7 mouse cellular contexts compared by ENCODE assay signal in genomic region chr5:24576801-24577182, GRCm38 (mm10). TPM values are rescaled to one million over a fixed set of nuclear protein-coding genes. Genes with fewer than 3 reads are reported as not detected.
DNase-seq lines count a peak whose midpoint lies in the region; ATAC-seq lines count a peak whose summit lies in the region.

No protein-coding gene starts in this region.

- H3K27ac ChIP-seq in embryonic facial prominence, embryonic 11.5 days (replicated peaks; ENCODE audit: low read depth, low read length), result peak overlapping the region; percentile 73
- peak overlapping the region; percentile 74 for H3K27ac ChIP-seq in hindbrain, embryonic 16.5 days (ENCODE audit: low read depth, low read length)
- H3K27ac ChIP-seq in midbrain, embryonic 12.5 days (replicated peaks), result peak overlapping the region; percentile 77

- no peaks in the 10 kb centered on the region for H3K9me3 ChIP-seq in embryonic facial prominence, embryonic 11.5 days (replicated peaks; ENCODE audit: control insufficient read depth, low read length)
- no peaks in the 10 kb centered on the region for H3K9me3 ChIP-seq in hindbrain, embryonic 16.5 days (ENCODE audit: control insufficient read depth, low read length)
- H3K9me3 ChIP-seq in midbrain, embryonic 12.5 days, result no peaks in the 10 kb centered on the region

- under 1% methylated on average over 32 of the region's 32 CpGs for WGBS in embryonic facial prominence, embryonic 11.5 days
- WGBS in hindbrain, embryonic 16.5 days, result under 1% methylated on average over 32 of the region's 32 CpGs
- under 1% methylated on average over 32 of the region's 32 CpGs for WGBS in midbrain, embryonic 12.5 days

- peak; percentile 33 for DNase-seq in right cerebral cortex, postnatal 14 days
- no peak for DNase-seq in right cerebral cortex, adult 18-20 months
- DNase-seq in embryonic facial prominence, embryonic 11.5 days (ENCODE audit: low spot score), result peak; percentile 38
- no peak for DNase-seq in cerebellum, postnatal 4 days (ENCODE audit: low spot score in 2 of 2)
- DNase-seq in urinary bladder, postnatal 25 days (ENCODE audit: low spot score), result no peak

- H3K4me2 ChIP-seq in embryonic facial prominence, embryonic 11.5 days (ENCODE audit: low read depth, low read length), result peak overlapping the region; percentile 71
- H3K4me2 ChIP-seq in hindbrain, embryonic 16.5 days (ENCODE audit: low read length), result peak overlapping the region; percentile 96
- peak overlapping the region; percentile 86 for H3K4me2 ChIP-seq in midbrain, embryonic 12.5 days (replicated peaks)

- H3K9ac ChIP-seq in embryonic facial prominence, embryonic 11.5 days (replicated peaks; ENCODE audit: low read length), result peak overlapping the region; percentile 80
- H3K9ac ChIP-seq in hindbrain, embryonic 16.5 days (ENCODE audit: low read depth, low read length), result peak overlapping the region; percentile 65
- peak overlapping the region; percentile 83 for H3K9ac ChIP-seq in midbrain, embryonic 12.5 days (replicated peaks)

- H3K4me1 ChIP-seq in embryonic facial prominence, embryonic 11.5 days (ENCODE audit: control insufficient read depth, insufficient read depth, low read length), result no peaks in the 10 kb centered on the region
- peaks cover 12% of the 10 kb centered on the region for H3K4me1 ChIP-seq in hindbrain, embryonic 16.5 days (ENCODE audit: control insufficient read depth, insufficient read depth, low read depth, low read length)
- peaks cover 14% of the 10 kb centered on the region for H3K4me1 ChIP-seq in midbrain, embryonic 12.5 days

- no peaks in the 10 kb centered on the region for H3K27me3 ChIP-seq in embryonic facial prominence, embryonic 11.5 days (ENCODE audit: control insufficient read depth, insufficient read depth, low read length)
- no peaks in the 10 kb centered on the region for H3K27me3 ChIP-seq in hindbrain, embryonic 16.5 days (replicated peaks; ENCODE audit: control insufficient read depth, insufficient read depth, low read length)
- no peaks in the 10 kb centered on the region for H3K27me3 ChIP-seq in midbrain, embryonic 12.5 days

- peak; percentile 34 for ATAC-seq in embryonic facial prominence, embryonic 11.5 days (replicated peaks; ENCODE audit: insufficient number of reproducible peaks, low FRiP score, low TSS enrichment, low read depth)
- ATAC-seq in hindbrain, embryonic 16.5 days, result peak; percentile 25
- ATAC-seq in midbrain, embryonic 12.5 days (ENCODE audit: low FRiP score, low read depth), result peak; percentile 39

- H3K4me3 ChIP-seq in embryonic facial prominence, embryonic 11.5 days (ENCODE audit: low read depth, low read length), result peak overlapping the region; percentile 79
- peak overlapping the region; percentile 65 for H3K4me3 ChIP-seq in hindbrain, embryonic 16.5 days (ENCODE audit: low read length)
- H3K4me3 ChIP-seq in midbrain, embryonic 12.5 days, result peak overlapping the region; percentile 80

- peaks cover 8% of the 10 kb centered on the region for H3K36me3 ChIP-seq in embryonic facial prominence, embryonic 11.5 days (replicated peaks; ENCODE audit: control insufficient read depth, insufficient read depth, low read depth, low read length)
- H3K36me3 ChIP-seq in hindbrain, embryonic 16.5 days (ENCODE audit: control insufficient read depth, insufficient read depth, low read length), result peaks cover 16% of the 10 kb centered on the region
- H3K36me3 ChIP-seq in midbrain, embryonic 12.5 days, result peaks cover 35% of the 10 kb centered on the region

RNA-seq across cellular contexts. Expression of gene Abcf2, which starts 0.5 kb away (rescaled TPM):
- polyA plus RNA-seq in embryonic facial prominence, embryonic 11.5 days (2014; fragmentation: Nextera tagmentation; extraction: Ambion mirVana), result 148 and 159 TPM in 2 replicates
- polyA plus RNA-seq in hindbrain, embryonic 16.5 days (2015; fragmentation: Nextera tagmentation; extraction: Ambion mirVana), result 80.9 and 84.8 TPM in 2 replicates
- polyA plus RNA-seq in midbrain, embryonic 12.5 days (2016; fragmentation: Nextera tagmentation; extraction: Ambion mirVana), result 126 TPM in 2 replicates

RNA-seq across cellular contexts. Expression of gene Chpf2, which starts 9.7 kb away (rescaled TPM):
- polyA plus RNA-seq in embryonic facial prominence, embryonic 11.5 days (2014; fragmentation: Nextera tagmentation; extraction: Ambion mirVana), result 6.4 and 7.1 TPM in 2 replicates
- polyA plus RNA-seq in hindbrain, embryonic 16.5 days (2015; fragmentation: Nextera tagmentation; extraction: Ambion mirVana), result 20.6 and 21.9 TPM in 2 replicates
- polyA plus RNA-seq in midbrain, embryonic 12.5 days (2016; fragmentation: Nextera tagmentation; extraction: Ambion mirVana), result 18.3 and 22.1 TPM in 2 replicates

RNA-seq across cellular contexts. Expression of gene 4931409K22Rik, which starts 20.2 kb away (rescaled TPM):
- not detected in 2 replicates for polyA plus RNA-seq in embryonic facial prominence, embryonic 11.5 days (2014; fragmentation: Nextera tagmentation; extraction: Ambion mirVana)
- polyA plus RNA-seq in hindbrain, embryonic 16.5 days (2015; fragmentation: Nextera tagmentation; extraction: Ambion mirVana), result 0.13 and 0.15 TPM in 2 replicates
- polyA plus RNA-seq in midbrain, embryonic 12.5 days (2016; fragmentation: Nextera tagmentation; extraction: Ambion mirVana), result 0.06 and 0.09 TPM in 2 replicates

RNA-seq across cellular contexts. Expression of gene Asb10, which starts 36.0 kb away (rescaled TPM):
- polyA plus RNA-seq in embryonic facial prominence, embryonic 11.5 days (2014; fragmentation: Nextera tagmentation; extraction: Ambion mirVana), result 0.24 and 0.36 TPM in 2 replicates
- polyA plus RNA-seq in hindbrain, embryonic 16.5 days (2015; fragmentation: Nextera tagmentation; extraction: Ambion mirVana), result 0.18 and 0.21 TPM in 2 replicates
- polyA plus RNA-seq in midbrain, embryonic 12.5 days (2016; fragmentation: Nextera tagmentation; extraction: Ambion mirVana), result 0.16 and 0.19 TPM in 2 replicates

RNA-seq across cellular contexts. Expression of gene Smarcd3, which starts 47.4 kb away (rescaled TPM):
- polyA plus RNA-seq in embryonic facial prominence, embryonic 11.5 days (2014; fragmentation: Nextera tagmentation; extraction: Ambion mirVana), result 46.2 and 47.1 TPM in 2 replicates
- polyA plus RNA-seq in hindbrain, embryonic 16.5 days (2015; fragmentation: Nextera tagmentation; extraction: Ambion mirVana), result 128 and 133 TPM in 2 replicates
- 108 and 120 TPM in 2 replicates for polyA plus RNA-seq in midbrain, embryonic 12.5 days (2016; fragmentation: Nextera tagmentation; extraction: Ambion mirVana)

Comparison
In these comparisons a context has a peak if more than half of its experiments do, and no peak if none do; other contexts are left out.
1. DNase-seq: peak in right cerebral cortex, postnatal 14 days (single experiment) and embryonic facial prominence, embryonic 11.5 days (single experiment); none in right cerebral cortex, adult 18-20 months (single experiment), cerebellum, postnatal 4 days (0 of 2) and urinary bladder, postnatal 25 days (single experiment).
2. Peak in every context shown above with its lines, with median percentiles within 50 percentile points of each other: ATAC-seq, H3K27ac ChIP-seq, H3K4me2 ChIP-seq, H3K4me3 ChIP-seq and H3K9ac ChIP-seq.